Mouse (Mus musculus) heart, adult 8-10 months (tissue): ENCODE results near the gene S100a9. TPM values are rescaled to one million over a fixed set of nuclear protein-coding genes. Genes with fewer than 3 reads are reported as not detected.

Experiments used
- total RNA-seq, 4 experiments: library from RNA; stranded (reverse); gene quantifications; 2 replicates each; pipeline ENCODE4 v1.2.4; 2022

S100a9 gene
- total RNA-seq, 4 experiments from 2014 or later: 1.2 to 11.8 (median 2.5) TPM

Other genes starting within 250 kb of the S100a9 start
- gene Npr1, start 229.9 kb downstream of the S100a9 start, total RNA-seq: 10 to 100 TPM; 15.1 to 17.3 (median 16.7) TPM
- gene Ilf2, start 219.6 kb downstream of the S100a9 start, total RNA-seq: 10 to 100 TPM; 27.6 to 30.5 (median 28.8) TPM
- gene Snapin, start 204.7 kb downstream of the S100a9 start, total RNA-seq: 10 to 100 TPM; 69.7 to 77.6 (median 75.4) TPM
- 100 to 1,000 TPM in 1 of 4 experiments, 10 to 100 TPM in 3; 93.2 to 105 (median 94.2) TPM for gene Chtop, start 186.2 kb downstream of the S100a9 start, total RNA-seq
- 1,000 to 10,000 TPM; 1,071 to 1,219 (median 1,134) TPM for gene S100a1, start 181.3 kb downstream of the S100a9 start, total RNA-seq
- gene S100a13, start 181.3 kb downstream of the S100a9 start, total RNA-seq: 10 to 100 TPM; 25.0 to 34.8 (median 27.8) TPM
- gene S100a14, start 168.9 kb downstream of the S100a9 start, total RNA-seq: under 1 TPM in 3 of 4 experiments, not detected in 1; 0.35 to 0.55 (median 0.37) TPM
- 10 to 100 TPM; 59.8 to 77.4 (median 72.4) TPM for gene S100a16, start 158.5 kb downstream of the S100a9 start, total RNA-seq
- not detected for gene S100a3, start 135.1 kb downstream of the S100a9 start, total RNA-seq
- not detected for gene S100a2, start 105.5 kb downstream of the S100a9 start, total RNA-seq
- gene Gm42674, start 93.8 kb downstream of the S100a9 start, total RNA-seq: not detected
- gene S100a4, start 92.0 kb downstream of the S100a9 start, total RNA-seq: 10 to 100 TPM in 2 of 4 experiments, 1 to 10 TPM in 2; 5.9 to 16.2 (median 9.5) TPM
- not detected for gene S100a5, start 87.2 kb downstream of the S100a9 start, total RNA-seq
- gene S100a6, start 82.8 kb downstream of the S100a9 start, total RNA-seq: 10 to 100 TPM; 54.7 to 77.4 (median 69.0) TPM
- under 1 TPM in 1 of 4 experiments, not detected in 3; 0.29 TPM for gene S100a7a, start 41.7 kb downstream of the S100a9 start, total RNA-seq
- 1 to 10 TPM in 3 of 4 experiments, under 1 TPM in 1; 0.97 to 7.2 (median 2.7) TPM for gene S100a8, start 26.7 kb downstream of the S100a9 start, total RNA-seq
- gene Pglyrp4, start 31.2 kb upstream of the S100a9 start, total RNA-seq: not detected
- gene Gm5849, start 82.2 kb upstream of the S100a9 start, total RNA-seq: not detected